Mouse (Mus musculus): ENCODE data around the gene Prss45. TPM values are rescaled to one million over a fixed set of nuclear protein-coding genes. Genes with fewer than 3 reads are reported as not detected.
"Not testable (repeated sequence)": the region's sequence is repeated elsewhere in the genome, so short reads cannot be mapped to it uniquely, and the experiment has no call there.

The Prss45 gene
- polyA plus RNA-seq (2015; fragmentation: Nextera tagmentation; extraction: Ambion mirVana): not detected in 2 replicates

GRCm38 (mm10) chr9:110834411-110834810 lies at the start of gene Prss45:
Gene Prss45, plus strand, starts transcription at chr9:110834588.
- Histone ChIP-seq H3K27me3 (no peaks in the 10 kb centered on the region), H3K4me3 (no peak within 1 kb of the TSS), H3K4me2 (no peak within 1 kb of the TSS), H3K36me3 (no peaks in the 10 kb centered on the region), H3K9ac (no peak within 1 kb of the TSS), H3K4me1 (replicated peaks) (no peaks in the 10 kb centered on the region; the same call in 1 of the 2 replicates), H3K27ac (no peak within 1 kb of the TSS), H3K9me3 (no peaks in the 10 kb centered on the region)
- ATAC-seq (ENCODE audit: low FRiP score): no peak
- 84% methylated on average over 19 of the region's 19 CpGs for WGBS

- no peaks in the 10 kb centered on the region for H3K9me3 ChIP-seq
- H3K27ac ChIP-seq: no peak overlapping the region
- H3K4me2 ChIP-seq: no peak overlapping the region
- H3K36me3 ChIP-seq: no peaks in the 10 kb centered on the region
- H3K4me3 ChIP-seq: no peak overlapping the region
- no peak for ATAC-seq (ENCODE audit: low FRiP score)
- H3K4me1 ChIP-seq (replicated peaks): no peaks in the 10 kb centered on the region
- no peak overlapping the region for H3K9ac ChIP-seq
- H3K27me3 ChIP-seq: no peaks in the 10 kb centered on the region
- WGBS: 93% methylated on average over 3 of the region's 3 CpGs
These were observed 46.2 kb upstream of the Prss45 start for GRCm38 (mm10) chr9:110788169-110788568.

DNA sequence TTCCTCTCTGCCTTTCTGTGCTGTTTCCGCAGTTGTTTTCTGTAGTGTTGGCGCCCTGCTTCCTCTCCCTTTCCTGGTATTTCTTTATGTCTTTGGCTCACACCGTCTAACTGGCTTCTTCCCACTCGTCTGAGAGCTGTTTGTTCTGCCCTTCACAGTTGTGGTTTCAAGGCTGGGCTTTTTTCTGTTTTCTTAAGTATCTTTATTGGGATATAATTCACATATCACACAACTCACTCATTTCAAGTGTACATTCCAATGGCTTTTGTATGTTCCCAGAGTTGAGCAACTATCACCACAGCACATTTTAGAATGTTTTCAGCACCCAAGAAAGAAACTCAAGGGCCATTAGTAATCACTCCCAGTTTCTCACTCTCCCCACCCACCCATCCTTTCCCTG lies 43.9 kb upstream of the Prss45 start:
- H3K9ac ChIP-seq: no peak overlapping the region
- H3K27ac ChIP-seq: no peak overlapping the region
- no peak overlapping the region for H3K4me2 ChIP-seq
- H3K4me3 ChIP-seq: no peak overlapping the region
- H3K36me3 ChIP-seq: no peaks in the 10 kb centered on the region
- no peaks in the 10 kb centered on the region for H3K27me3 ChIP-seq
- no peak for ATAC-seq (ENCODE audit: low FRiP score)
- H3K9me3 ChIP-seq: no peaks in the 10 kb centered on the region
- 70% methylated on average over 4 of the region's 4 CpGs for WGBS
- H3K4me1 ChIP-seq (replicated peaks): no peaks in the 10 kb centered on the region

DNA sequence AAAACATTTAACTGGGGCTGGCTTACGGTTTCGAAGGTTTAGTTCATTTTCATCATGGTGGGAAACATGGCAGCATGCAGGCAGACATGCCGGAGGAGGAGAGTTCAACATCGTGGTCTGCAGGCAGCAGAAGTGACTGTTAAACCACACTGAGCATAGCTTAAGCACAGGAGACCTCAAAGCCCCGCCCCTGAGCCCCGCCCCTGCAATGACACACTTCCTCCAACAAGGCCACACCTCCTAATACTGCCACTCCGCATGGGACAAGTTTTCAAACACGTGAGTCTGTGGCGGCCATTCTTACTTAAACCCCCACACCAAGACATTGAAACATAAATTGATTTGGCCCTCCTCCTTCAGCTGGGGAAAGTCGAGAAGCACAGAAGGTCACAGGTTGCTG lies 37.4 kb upstream of the Prss45 start:
- 84% methylated on average over 10 of the region's 10 CpGs for WGBS
- H3K9me3 ChIP-seq: no peaks in the 10 kb centered on the region
- H3K4me3 ChIP-seq: no peak overlapping the region
- H3K9ac ChIP-seq: no peak overlapping the region
- H3K27me3 ChIP-seq: no peaks in the 10 kb centered on the region
- no peak for ATAC-seq (ENCODE audit: low FRiP score)
- no peak overlapping the region for H3K4me2 ChIP-seq
- H3K4me1 ChIP-seq (replicated peaks): no peaks in the 10 kb centered on the region
- no peak overlapping the region for H3K27ac ChIP-seq
- H3K36me3 ChIP-seq: no peaks in the 10 kb centered on the region

GRCm38 (mm10) chr9:110797866-110798265 lies 36.5 kb upstream of the Prss45 start, which contains the start of gene Prss42:
Gene Prss42, plus strand, starts transcription at chr9:110798166.
- Histone ChIP-seq H3K4me3 (no peak within 1 kb of the TSS), H3K27me3 (no peaks in the 10 kb centered on the region), H3K36me3 (no peaks in the 10 kb centered on the region), H3K27ac (no peak within 1 kb of the TSS), H3K4me2 (no peak within 1 kb of the TSS), H3K9me3 (no peaks in the 10 kb centered on the region), H3K9ac (no peak within 1 kb of the TSS), H3K4me1 (replicated peaks) (no peaks in the 10 kb centered on the region)
- 94% methylated on average over 14 of the region's 14 CpGs for WGBS
- no peak for ATAC-seq (ENCODE audit: low FRiP score)

DNA sequence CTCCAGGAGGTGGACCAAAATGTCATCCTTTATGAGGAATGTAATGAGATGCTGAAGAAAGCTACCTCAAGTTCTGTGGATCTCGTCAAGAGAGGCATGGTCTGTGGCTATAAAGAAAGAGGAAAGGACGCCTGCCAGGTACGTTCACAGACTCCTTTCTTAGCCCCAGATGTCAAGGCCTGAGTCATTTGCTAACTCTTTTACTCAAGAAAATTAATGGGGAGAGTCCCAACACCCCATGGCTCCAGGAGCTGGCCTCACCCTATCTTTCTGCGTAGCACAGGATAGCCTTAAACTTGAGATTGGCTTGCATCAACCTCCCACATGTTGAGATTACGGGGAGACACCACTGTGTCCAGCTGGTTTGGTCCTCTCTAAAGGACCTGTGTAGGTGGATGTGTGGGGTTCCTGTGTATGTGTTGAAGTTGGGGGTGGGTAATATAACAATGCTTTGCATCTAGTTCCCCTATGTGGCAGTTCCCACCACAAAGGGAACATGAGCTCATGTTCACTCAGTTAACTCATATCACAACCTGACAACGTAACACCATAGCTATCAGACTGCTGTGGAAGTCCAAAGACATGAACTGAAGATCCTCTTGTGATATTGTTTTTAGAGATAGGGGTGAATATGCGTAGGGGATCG lies 33.4 kb upstream of the Prss45 start:
- Histone ChIP-seq H3K27me3 (no peaks in the 10 kb centered on the region), H3K9ac (no peak overlapping the region), H3K4me2 (no peak overlapping the region), H3K4me1 (replicated peaks) (no peaks in the 10 kb centered on the region), H3K9me3 (no peaks in the 10 kb centered on the region), H3K4me3 (no peak overlapping the region), H3K27ac (no peak overlapping the region), H3K36me3 (no peaks in the 10 kb centered on the region)
- ATAC-seq (ENCODE audit: low FRiP score): no peak
- WGBS: 96% methylated on average over 8 of the region's 8 CpGs

DNA sequence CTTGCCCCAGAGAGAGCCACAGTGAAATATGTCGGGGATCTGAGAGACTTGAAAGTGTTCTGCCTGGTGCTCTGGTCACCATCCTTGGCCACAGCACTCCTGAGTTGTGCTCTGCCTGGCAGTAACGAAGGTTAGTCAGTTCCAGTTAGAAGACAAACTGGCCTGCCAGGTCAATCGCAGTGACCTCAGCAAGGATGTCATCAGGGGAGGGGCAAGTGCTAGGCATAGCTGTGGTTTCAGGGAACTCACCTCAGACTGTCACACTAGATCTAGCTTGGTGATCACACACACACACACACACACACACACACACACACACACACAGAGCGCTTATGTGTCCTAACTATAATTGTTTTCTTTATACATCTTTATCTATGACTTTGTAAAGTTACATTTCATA lies 31.1 kb upstream of the Prss45 start:
- H3K4me2 ChIP-seq: no peak overlapping the region
- no peaks in the 10 kb centered on the region for H3K4me1 ChIP-seq (replicated peaks)
- no peaks in the 10 kb centered on the region for H3K36me3 ChIP-seq
- no peak for ATAC-seq (ENCODE audit: low FRiP score)
- no peak overlapping the region for H3K27ac ChIP-seq
- no peaks in the 10 kb centered on the region for H3K9me3 ChIP-seq
- WGBS: 75% methylated on average over 4 of the region's 4 CpGs
- no peak overlapping the region for H3K9ac ChIP-seq
- H3K27me3 ChIP-seq: no peaks in the 10 kb centered on the region
- no peak overlapping the region for H3K4me3 ChIP-seq

DNA sequence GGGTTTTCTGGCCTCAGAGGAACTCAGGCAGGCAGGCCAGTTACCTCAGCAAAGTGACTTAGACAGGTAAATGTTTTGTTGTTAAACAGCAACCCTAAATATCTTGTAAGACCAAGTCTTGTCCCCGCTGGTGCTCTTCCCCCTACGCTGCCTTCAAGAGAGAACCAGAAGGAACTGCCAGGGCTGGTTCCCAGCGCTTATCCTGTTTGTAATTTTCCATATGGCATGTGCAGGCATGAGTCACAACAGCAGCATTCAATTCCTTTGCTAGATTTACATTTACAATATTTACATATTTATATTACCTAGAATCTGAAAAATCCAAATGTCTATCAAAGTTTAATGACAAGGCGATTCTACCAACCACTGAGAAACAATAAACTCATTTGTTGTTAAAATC lies 24.3 kb upstream of the Prss45 start:
- Histone ChIP-seq H3K36me3 (no peaks in the 10 kb centered on the region), H3K4me1 (replicated peaks) (no peaks in the 10 kb centered on the region), H3K9me3 (no peaks in the 10 kb centered on the region), H3K27me3 (no peaks in the 10 kb centered on the region), H3K9ac (no peak overlapping the region), H3K27ac (no peak overlapping the region), H3K4me2 (no peak overlapping the region), H3K4me3 (no peak overlapping the region)
- 88% methylated on average over 4 of the region's 4 CpGs for WGBS
- ATAC-seq (ENCODE audit: low FRiP score): no peak

GRCm38 (mm10) chr9:110813789-110814188 lies 20.6 kb upstream of the Prss45 start, which contains the start of gene Prss44:
Gene Prss44, plus strand, starts transcription at chr9:110813994.
- Histone ChIP-seq H3K4me2 (no peak within 1 kb of the TSS), H3K27ac (no peak within 1 kb of the TSS)
- 61% methylated on average over 18 of the region's 18 CpGs for WGBS

DNA sequence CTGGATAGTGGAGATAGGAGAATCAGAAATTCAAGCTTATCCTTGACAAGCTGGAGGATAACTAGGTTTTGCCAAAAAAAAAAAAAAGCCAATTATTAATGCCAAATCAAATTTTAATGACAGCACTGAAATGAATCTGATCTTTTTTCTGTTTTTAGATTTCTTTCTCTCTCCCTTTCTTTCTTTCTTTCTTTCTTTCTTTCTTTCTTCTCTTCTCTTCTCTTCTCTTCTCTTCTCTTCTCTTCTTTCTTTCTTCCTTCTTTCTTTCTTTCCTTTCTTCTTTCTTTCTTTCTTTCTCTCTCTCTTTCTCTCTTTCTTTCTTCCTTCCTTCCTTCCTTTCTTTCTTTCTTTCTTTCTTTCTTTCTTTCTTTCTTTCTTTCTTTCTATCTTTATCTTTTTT lies 13.8 kb upstream of the Prss45 start:
- not testable (repeated sequence) for H3K4me3 ChIP-seq; H3K36me3 ChIP-seq; H3K9me3 ChIP-seq; ATAC-seq (ENCODE audit: low FRiP score); H3K4me1 ChIP-seq (replicated peaks); H3K27me3 ChIP-seq; H3K27ac ChIP-seq; H3K9ac ChIP-seq; H3K4me2 ChIP-seq

More at GRCm38 (mm10) chr9:110813789-110814188, 20.6 kb upstream of the Prss45 start, which contains the start of gene Prss44:
- ATAC-seq (ENCODE audit: low FRiP score): no peak
- H3K36me3 ChIP-seq: no peaks in the 10 kb centered on the region
- H3K27me3 ChIP-seq: peaks cover 4% of the 10 kb centered on the region; the same call in 1 of the 2 replicates
- H3K4me1 ChIP-seq (replicated peaks): no peaks in the 10 kb centered on the region
- no peak within 1 kb of the TSS for H3K4me3 ChIP-seq
- H3K9ac ChIP-seq: no peak within 1 kb of the TSS
- no peaks in the 10 kb centered on the region for H3K9me3 ChIP-seq

DNA sequence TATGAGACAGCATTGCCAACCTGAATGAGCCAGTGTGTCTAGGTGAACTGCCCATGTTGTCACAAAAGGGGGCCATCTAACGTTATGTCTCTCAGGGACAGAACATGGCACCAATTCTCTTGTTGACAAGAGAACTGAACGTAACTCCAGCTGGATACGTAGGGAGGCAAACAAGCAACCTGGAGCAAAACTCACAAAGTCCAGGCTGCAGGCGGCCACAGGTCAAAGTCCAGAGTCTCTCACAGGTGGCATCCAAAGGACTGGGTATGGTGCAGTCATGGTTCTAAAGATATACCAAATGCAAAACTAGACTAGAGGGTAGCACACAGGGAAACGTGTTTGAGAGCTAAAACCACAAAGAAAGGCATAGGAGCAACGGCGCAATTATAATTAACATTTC lies 13.0 kb upstream of the Prss45 start:
- ATAC-seq (ENCODE audit: low FRiP score): no peak
- H3K9ac ChIP-seq: no peak overlapping the region
- no peak overlapping the region for H3K27ac ChIP-seq
- H3K36me3 ChIP-seq: no peaks in the 10 kb centered on the region
- WGBS: 83% methylated on average over 7 of the region's 7 CpGs
- H3K27me3 ChIP-seq: peaks cover 8% of the 10 kb centered on the region; the same call in 1 of the 2 replicates
- H3K4me3 ChIP-seq: no peak overlapping the region
- H3K9me3 ChIP-seq: no peaks in the 10 kb centered on the region
- H3K4me2 ChIP-seq: no peak overlapping the region
- no peaks in the 10 kb centered on the region for H3K4me1 ChIP-seq (replicated peaks)

DNA sequence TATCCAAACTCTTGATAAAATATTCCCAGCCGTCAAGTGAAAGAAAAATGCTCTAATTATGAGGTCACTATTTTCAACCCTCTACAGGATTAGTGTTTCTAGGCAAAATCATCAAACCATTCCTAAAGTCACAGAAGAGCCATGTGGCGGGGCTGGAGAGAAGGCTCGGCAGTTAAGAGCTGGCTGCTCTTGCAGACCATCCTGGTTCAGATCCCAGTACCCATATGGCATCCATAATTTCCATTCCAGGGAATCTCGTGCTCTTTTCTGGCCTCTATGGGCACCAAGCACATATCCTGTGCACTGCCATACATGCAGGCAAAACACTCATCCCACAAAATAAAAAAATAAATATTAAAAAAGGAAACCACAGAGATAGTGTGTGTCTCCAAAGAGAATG lies 9.0 kb upstream of the Prss45 start:
- Histone ChIP-seq H3K4me3 (no peak overlapping the region), H3K9ac (no peak overlapping the region), H3K9me3 (no peaks in the 10 kb centered on the region), H3K27ac (no peak overlapping the region), H3K4me1 (replicated peaks) (no peaks in the 10 kb centered on the region), H3K36me3 (no peaks in the 10 kb centered on the region), H3K27me3 (0 out of 2 replicates have a peak, but pooled peaks cover 4% of the 10 kb centered on the region), H3K4me2 (no peak overlapping the region)
- 84% methylated on average over 4 of the region's 4 CpGs for WGBS
- no peak for ATAC-seq (ENCODE audit: low FRiP score)

DNA sequence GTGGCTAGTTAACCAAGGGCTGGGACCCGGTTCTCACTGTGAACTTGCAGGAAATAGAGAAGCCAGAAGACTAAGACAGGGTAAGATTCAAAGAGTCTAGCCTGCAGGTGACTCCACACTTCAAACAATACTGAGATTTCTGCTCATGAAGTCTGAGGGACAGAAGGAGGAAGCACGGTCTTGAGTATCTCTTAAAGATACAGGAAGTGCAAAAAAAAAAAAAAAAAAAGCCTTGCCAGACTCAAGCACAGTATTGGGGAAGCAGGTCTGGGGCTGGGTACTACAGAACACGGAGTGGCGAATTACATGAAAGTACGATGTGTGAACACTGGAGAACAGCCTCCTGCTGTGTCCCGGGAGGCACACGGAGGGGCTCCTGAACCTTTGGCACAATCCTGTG lies 8.6 kb upstream of the Prss45 start:
- H3K4me3 ChIP-seq: no peak overlapping the region
- 0 out of 2 replicates have a peak, but pooled peaks cover 4% of the 10 kb centered on the region for H3K27me3 ChIP-seq
- no peak overlapping the region for H3K9ac ChIP-seq
- no peaks in the 10 kb centered on the region for H3K36me3 ChIP-seq
- H3K27ac ChIP-seq: no peak overlapping the region
- WGBS: 71% methylated on average over 7 of the region's 7 CpGs
- no peaks in the 10 kb centered on the region for H3K4me1 ChIP-seq (replicated peaks)
- no peak overlapping the region for H3K4me2 ChIP-seq
- ATAC-seq (ENCODE audit: low FRiP score): no peak
- H3K9me3 ChIP-seq: no peaks in the 10 kb centered on the region

Data from hindbrain, embryonic 13.5 days (tissue).